Mouse (Mus musculus): ENCODE measurements around the gene Ndrg3. TPM values are rescaled to one million over a fixed set of nuclear protein-coding genes. Genes with fewer than 3 reads are reported as not detected.
A peak's percentile ranks its signal among the peaks of the same experiment; 100 is the strongest.

Ndrg3 gene
- total RNA-seq (2021) (10 to 100 TPM; 19.8 to 23.6 TPM), polyA plus RNA-seq (2012; rRNA removed) (21.5 and 33.5 TPM in 2 replicates)
- long read RNA-seq, transcript Ndrg3-202 (16 exons, 2,586 nt) = major isoform, 20 of 33 reads
- long read RNA-seq, transcript Ndrg3-201 (17 exons, 2,612 nt) = minor isoform, 8 of 33 reads
- long read RNA-seq, partial matches to known transcripts = 3 of 33 reads
- long read RNA-seq, other reads (novel, unspliced or antisense) = 2 of 33 reads

DNA sequence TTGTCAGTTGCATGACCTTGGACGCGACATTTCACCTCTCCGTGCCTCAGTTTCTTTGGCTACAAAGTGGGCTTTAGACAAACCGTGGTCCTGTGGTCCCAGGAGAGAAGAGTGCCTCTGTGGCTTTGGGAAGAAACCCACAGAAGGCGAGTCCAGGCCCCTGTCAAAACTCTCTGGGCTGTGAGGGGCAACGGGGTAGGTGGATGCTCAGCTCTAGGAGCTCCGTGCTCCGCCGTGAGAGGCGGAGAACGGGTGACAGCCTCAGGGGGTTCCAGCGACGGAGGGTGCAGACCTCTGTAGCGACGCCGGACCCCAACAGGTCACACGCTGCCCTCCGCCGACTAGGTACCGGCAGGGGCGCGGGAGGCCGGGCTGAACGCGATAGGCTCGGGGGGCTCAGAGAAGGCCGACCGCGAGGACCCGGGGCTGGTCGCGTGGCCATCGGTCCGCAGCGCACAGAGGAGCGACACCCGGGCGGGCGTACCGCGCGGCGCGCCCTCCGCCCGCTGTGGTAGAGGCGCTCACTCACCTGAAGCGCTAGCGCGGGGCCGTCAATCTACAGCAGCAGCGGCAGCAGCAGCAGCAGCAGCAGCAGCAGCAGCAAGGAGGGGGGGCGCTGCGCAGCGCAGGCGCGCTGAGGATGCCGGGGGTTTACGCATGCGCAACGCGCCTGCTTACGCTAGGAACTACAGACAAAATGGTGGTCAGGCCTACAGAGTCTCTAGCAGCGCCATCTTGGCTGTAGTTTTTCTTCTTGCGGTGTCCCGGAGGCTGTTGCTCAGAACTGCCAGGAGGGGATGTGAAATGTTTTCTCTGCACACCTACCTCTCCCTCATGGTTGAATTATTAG lies at the start of gene Ndrg3:
Ndrg3 (minus strand) TSS at position 587 of the 850 bp plus-strand sequence.
- H3K4me1 ChIP-seq (ENCODE audit: control insufficient read depth, insufficient read depth, low read length) = no peaks in the 10 kb centered on the region
- H3K9ac ChIP-seq (ENCODE audit: low read depth, low read length) = peak within 1 kb of the TSS; percentile 92
- DNase-seq = peak; percentile 95 to 98
- peak within 1 kb of the TSS; percentile 95 for H3K4me3 ChIP-seq
- WGBS = under 1% methylated on average over 66 of the region's 66 CpGs
- intact Hi-C loops (cut with DNase I) = no loop called here
- no peaks in the 10 kb centered on the region for H3K36me3 ChIP-seq (ENCODE audit: control insufficient read depth, insufficient read depth, low read length)
- no peaks in the 10 kb centered on the region for H3K27me3 ChIP-seq (ENCODE audit: control insufficient read depth, insufficient read depth, low read length)
- H3K27ac ChIP-seq = peak within 1 kb of the TSS; percentile 90
- TF ChIP-seq EP300 (IDR thresholded peaks at IDR 0.05; ENCODE audit: insufficient read depth, low read depth, low read length) (0 out of 2 replicates have a peak, but pooled peaks have one; percentile 23), POLR2A (IDR thresholded peaks at IDR 0.05; ENCODE audit: insufficient read depth, low read depth, low read length) (no peak), CTCF (IDR thresholded peaks at IDR 0.05) (peak; percentile 69)
- H3K79me2 ChIP-seq (replicated peaks; ENCODE audit: control insufficient read depth, insufficient read depth, low read length) = peaks cover 2% of the 10 kb centered on the region; the same call in 1 of the 2 replicates

GRCm38 (mm10) chr2:157041421-157041820 lies 49.6 kb upstream of the Ndrg3 start:
- intact Hi-C loops (cut with DNase I) = no loop called here
- 47% methylated on average over 7 of the region's 7 CpGs for WGBS
- H3K4me3 ChIP-seq = no peak overlapping the region
- peaks cover 3% of the 10 kb centered on the region for H3K79me2 ChIP-seq (replicated peaks; ENCODE audit: control insufficient read depth, insufficient read depth, low read length)
- H3K9ac ChIP-seq (ENCODE audit: low read depth, low read length) = no peak overlapping the region
- no peak overlapping the region for H3K27ac ChIP-seq
- no peak for TF ChIP-seq EP300 (IDR thresholded peaks at IDR 0.05; ENCODE audit: insufficient read depth, low read depth, low read length)
- no peak for TF ChIP-seq POLR2A (IDR thresholded peaks at IDR 0.05; ENCODE audit: insufficient read depth, low read depth, low read length)
- no peak for TF ChIP-seq CTCF (IDR thresholded peaks at IDR 0.05)
- DNase-seq = no peak
- H3K36me3 ChIP-seq (ENCODE audit: control insufficient read depth, insufficient read depth, low read length) = no peaks in the 10 kb centered on the region
- peaks cover 1% of the 10 kb centered on the region; the same call in 1 of the 2 replicates for H3K4me1 ChIP-seq (ENCODE audit: control insufficient read depth, insufficient read depth, low read length)
- H3K27me3 ChIP-seq (ENCODE audit: control insufficient read depth, insufficient read depth, low read length) = no peaks in the 10 kb centered on the region

GRCm38 (mm10) chr2:157040649-157041046 lies 48.8 kb upstream of the Ndrg3 start:
- TF ChIP-seq CTCF (IDR thresholded peaks at IDR 0.05) = no peak
- no peak for TF ChIP-seq POLR2A (IDR thresholded peaks at IDR 0.05; ENCODE audit: insufficient read depth, low read depth, low read length)
- TF ChIP-seq EP300 (IDR thresholded peaks at IDR 0.05; ENCODE audit: insufficient read depth, low read depth, low read length) = no peak
- Histone ChIP-seq H3K36me3 (ENCODE audit: control insufficient read depth, insufficient read depth, low read length) (no peaks in the 10 kb centered on the region), H3K27me3 (ENCODE audit: control insufficient read depth, insufficient read depth, low read length) (no peaks in the 10 kb centered on the region), H3K4me1 (ENCODE audit: control insufficient read depth, insufficient read depth, low read length) (peaks cover 1% of the 10 kb centered on the region; the same call in 1 of the 2 replicates), H3K4me3 (no peak overlapping the region), H3K9ac (ENCODE audit: low read depth, low read length) (no peak overlapping the region), H3K27ac (no peak overlapping the region), H3K79me2 (replicated peaks; ENCODE audit: control insufficient read depth, insufficient read depth, low read length) (peaks cover 3% of the 10 kb centered on the region)
- 80% methylated on average over 17 of the region's 17 CpGs for WGBS
- intact Hi-C loops (cut with DNase I) = no loop called here
- no peak for DNase-seq

GRCm38 (mm10) chr2:157039900-157040648 lies 48.2 kb upstream of the Ndrg3 start:
- Histone ChIP-seq H3K27ac (no peak overlapping the region), H3K4me1 (ENCODE audit: control insufficient read depth, insufficient read depth, low read length) (peaks cover 1% of the 10 kb centered on the region; the same call in 1 of the 2 replicates), H3K9ac (ENCODE audit: low read depth, low read length) (no peak overlapping the region), H3K4me3 (no peak overlapping the region), H3K27me3 (ENCODE audit: control insufficient read depth, insufficient read depth, low read length) (no peaks in the 10 kb centered on the region), H3K79me2 (replicated peaks; ENCODE audit: control insufficient read depth, insufficient read depth, low read length) (peaks cover 3% of the 10 kb centered on the region), H3K36me3 (ENCODE audit: control insufficient read depth, insufficient read depth, low read length) (no peaks in the 10 kb centered on the region)
- WGBS = 71% methylated on average over 50 of the region's 50 CpGs
- intact Hi-C loops (cut with DNase I) = no loop called here
- TF ChIP-seq CTCF (IDR thresholded peaks at IDR 0.05) (peak; percentile 46), POLR2A (IDR thresholded peaks at IDR 0.05; ENCODE audit: insufficient read depth, low read depth, low read length) (no peak)
- peak; percentile 49 to 60 for DNase-seq

- H3K27ac ChIP-seq = no peak overlapping the region
- intact Hi-C loops (cut with DNase I) = no loop called here
- WGBS = 85% methylated on average over 9 of the region's 9 CpGs
- no peak overlapping the region for H3K4me3 ChIP-seq
- peaks cover 3% of the 10 kb centered on the region for H3K79me2 ChIP-seq (replicated peaks; ENCODE audit: control insufficient read depth, insufficient read depth, low read length)
- DNase-seq = no peak
- H3K4me1 ChIP-seq (ENCODE audit: control insufficient read depth, insufficient read depth, low read length) = peaks cover 1% of the 10 kb centered on the region; the same call in 1 of the 2 replicates
- H3K27me3 ChIP-seq (ENCODE audit: control insufficient read depth, insufficient read depth, low read length) = no peaks in the 10 kb centered on the region
- no peak overlapping the region for H3K9ac ChIP-seq (ENCODE audit: low read depth, low read length)
- no peaks in the 10 kb centered on the region for H3K36me3 ChIP-seq (ENCODE audit: control insufficient read depth, insufficient read depth, low read length)
- TF ChIP-seq EP300 (IDR thresholded peaks at IDR 0.05; ENCODE audit: insufficient read depth, low read depth, low read length) (no peak), POLR2A (IDR thresholded peaks at IDR 0.05; ENCODE audit: insufficient read depth, low read depth, low read length) (no peak), CTCF (IDR thresholded peaks at IDR 0.05) (no peak)
Measured at GRCm38 (mm10) chr2:157037303-157037702, 45.4 kb upstream of the Ndrg3 start.
